Mouse (Mus musculus): ENCODE data around the gene Zfp949.
"Not testable (repeated sequence)": the region's sequence is repeated elsewhere in the genome, so short reads cannot be mapped to it uniquely, and the experiment has no call there.

Gene Zfp949

DNA sequence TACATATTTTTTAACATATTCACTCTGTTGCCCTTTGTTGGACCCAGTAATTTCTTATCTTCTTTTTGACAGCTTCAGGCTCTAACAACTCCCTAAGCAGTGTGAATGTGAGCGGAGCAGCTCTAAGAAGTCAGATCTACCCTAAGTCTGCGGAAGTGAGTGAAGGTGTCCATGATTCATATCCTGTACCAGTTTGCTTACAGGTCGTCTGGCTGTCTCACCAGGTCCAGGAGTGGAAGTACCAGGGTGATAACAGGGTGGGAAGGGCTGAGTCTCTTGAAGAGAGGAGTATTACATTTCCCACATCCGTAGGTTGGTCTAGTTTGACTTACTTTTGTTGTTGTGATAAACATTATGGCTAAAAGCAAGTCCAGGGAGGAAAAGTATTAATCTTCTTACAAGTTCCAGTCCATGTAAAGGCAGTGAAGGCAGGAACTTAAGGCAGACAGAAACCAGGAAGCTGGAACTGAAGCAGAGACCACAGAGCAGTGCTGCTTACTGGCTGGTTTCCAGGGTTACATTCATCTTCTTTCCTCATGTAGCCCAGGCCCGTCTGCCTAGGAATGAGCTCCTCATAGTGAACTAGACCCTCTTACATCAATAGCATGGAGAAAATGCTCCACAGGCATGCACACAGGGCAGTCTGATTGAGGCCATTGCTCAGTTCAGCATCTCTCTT lies 8.1 kb upstream of the Zfp949 start:
- in situ Hi-C loops (cut with MboI, MseI) = loop anchor here (10.0 to 25.0 kb wide), 3 partner anchors 205 to 802 kb away; partner anchors contain the start of gene Tbx18

DNA sequence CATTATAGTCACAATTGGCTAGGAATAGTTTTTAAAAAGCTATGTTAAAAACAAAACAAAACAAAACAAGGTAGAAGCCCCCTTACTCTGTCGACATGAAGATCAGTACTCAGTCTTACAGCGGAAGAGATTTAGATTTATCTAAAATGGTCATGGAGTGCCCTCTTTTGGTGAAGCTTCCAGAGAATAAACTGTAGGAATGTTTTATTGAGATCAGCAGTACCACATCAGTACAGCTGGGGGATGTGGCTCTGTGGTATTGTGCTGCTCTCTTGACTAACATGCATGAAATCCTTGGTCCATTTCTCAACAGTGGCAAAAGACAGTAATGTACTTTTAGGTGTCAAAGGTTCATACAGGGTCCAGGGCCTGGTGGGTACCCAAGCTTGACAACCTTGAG lies 5.0 kb upstream of the Zfp949 start:
- in situ Hi-C loops (cut with MboI, MseI) = loop anchor here (10.0 to 25.0 kb wide), 3 partner anchors 202 to 806 kb away; partner anchors contain the start of gene Tbx18

DNA sequence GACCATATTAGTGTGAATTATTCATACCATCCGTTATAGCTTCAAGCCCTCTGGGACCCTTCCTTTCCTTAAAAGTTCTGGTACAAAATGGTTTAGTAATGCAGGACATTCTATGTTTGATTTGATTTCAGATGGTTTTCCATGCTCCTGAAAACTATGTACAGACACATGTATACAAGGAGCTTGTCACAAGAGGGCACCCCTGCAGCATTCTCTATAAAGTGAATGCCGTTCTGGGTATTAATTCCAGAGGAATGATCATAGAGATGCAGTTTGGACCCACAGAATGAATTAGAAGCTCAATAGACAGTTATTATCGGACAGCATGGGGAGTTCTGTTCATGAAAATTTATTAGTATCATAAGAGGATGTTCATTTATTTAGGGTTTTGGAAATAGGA lies 2.3 kb upstream of the Zfp949 start:
- in situ Hi-C loops (cut with MboI, MseI) = loop anchor here (10.0 to 25.0 kb wide), 3 partner anchors 199 to 808 kb away; partner anchors contain the start of gene Tbx18

DNA sequence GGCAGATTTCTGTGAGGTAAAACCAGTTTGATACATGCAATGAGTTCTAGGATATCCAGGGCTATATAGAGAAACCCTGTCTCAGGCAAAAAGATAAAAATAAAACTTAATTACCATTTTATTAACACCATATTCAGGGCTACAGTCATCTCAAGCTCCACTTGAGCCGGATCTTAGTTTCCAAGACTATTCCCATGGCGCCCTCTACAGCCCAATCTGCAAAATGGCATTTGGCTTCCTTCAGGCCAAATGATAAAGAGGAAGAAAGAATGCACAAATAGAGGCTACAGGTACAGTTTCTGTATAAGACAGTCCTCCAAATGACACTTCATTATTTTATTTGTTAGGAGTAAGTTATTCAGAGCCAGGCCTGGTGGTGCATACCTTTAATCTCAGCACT lies 1.7 kb upstream of the Zfp949 start:
- in situ Hi-C loops (cut with MboI, MseI) = loop anchor here (10.0 to 25.0 kb wide), 3 partner anchors 199 to 809 kb away; partner anchors contain the start of gene Tbx18

DNA sequence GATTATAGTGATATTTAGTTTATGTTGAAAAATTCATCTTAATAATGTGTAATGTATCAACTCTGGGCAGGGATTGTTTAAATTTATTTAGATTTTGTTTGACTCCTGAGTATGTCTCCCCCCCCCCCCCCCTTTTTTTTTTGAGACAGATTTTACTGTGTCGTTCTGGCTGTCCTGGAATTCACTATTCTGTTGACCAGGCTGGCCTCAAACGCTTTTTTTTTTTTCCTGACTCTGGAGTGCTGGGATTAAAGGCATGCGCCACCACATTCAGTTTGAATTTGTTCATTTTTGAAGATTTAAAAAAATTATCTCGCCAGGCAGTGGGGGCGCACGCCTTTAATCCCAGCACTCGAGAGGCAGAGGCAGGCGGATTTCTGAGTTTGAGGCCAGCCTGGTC lies 1.2 kb upstream of the Zfp949 start:
- in situ Hi-C loops (cut with MboI, MseI) = loop anchor here (10.0 to 25.0 kb wide), 3 partner anchors 198 to 809 kb away; partner anchors contain the start of gene Tbx18

DNA sequence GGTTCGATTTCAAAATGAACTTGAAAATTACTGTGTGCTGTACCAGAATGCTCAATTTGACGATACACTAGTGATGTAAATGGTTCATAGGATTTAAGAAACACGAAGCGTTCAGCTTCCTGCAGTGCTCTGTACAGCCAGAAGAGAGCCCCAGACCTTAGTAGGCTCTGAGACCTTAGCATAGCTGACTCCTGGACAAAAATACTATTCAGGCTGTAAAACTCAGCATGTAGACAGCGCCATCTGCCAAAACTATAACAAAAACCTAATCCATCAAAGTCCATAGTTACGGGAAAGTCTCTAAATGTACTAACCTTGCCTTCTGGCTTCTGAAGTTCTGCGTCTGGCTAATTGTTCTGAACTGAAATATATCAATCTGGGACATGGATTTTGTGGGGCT lies 550 bp upstream of the Zfp949 start:
- in situ Hi-C loops (cut with MboI, MseI) = loop anchor here (10.0 to 25.0 kb wide), 3 partner anchors 198 to 810 kb away; partner anchors contain the start of gene Tbx18

DNA sequence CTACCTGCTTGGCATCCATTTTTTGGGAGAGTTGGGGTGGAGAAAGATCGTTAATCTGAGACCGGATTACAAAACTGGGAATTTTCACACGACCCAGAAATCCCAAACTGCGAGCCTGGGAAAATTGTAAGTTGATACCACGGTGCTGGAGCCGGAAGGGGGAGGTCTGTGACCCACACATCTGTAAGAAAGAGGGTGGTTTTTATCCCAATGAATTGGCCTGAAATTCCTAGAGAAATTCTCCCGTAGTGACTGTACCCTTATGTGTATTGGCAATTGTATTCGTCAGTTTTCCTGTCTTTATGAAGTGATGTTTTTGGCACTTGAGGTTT lies 760 bp downstream of the Zfp949 start:
- in situ Hi-C loops (cut with MboI, MseI) = loop anchor here (10.0 to 25.0 kb wide), 3 partner anchors 196 to 811 kb away; partner anchors contain the start of gene Tbx18

DNA sequence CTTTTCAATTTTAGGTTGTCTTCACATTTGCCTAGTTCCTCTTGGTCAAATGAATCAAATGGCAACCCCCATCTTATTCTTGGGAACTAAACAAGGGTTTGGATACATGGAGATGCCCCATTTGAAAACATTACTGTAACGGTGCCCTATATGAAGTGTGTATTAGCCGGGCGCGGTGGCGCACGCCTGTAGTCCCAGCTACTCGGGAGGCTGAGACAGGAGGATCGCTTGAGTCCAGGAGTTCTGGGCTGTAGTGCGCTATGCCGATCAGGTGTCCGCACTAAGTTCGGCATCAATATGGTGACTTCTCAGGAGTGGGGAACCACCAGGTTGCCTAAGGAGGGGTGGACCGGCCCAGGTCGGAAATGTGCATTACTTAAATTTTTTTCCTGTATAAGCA lies 5.3 kb downstream of the Zfp949 start:
- in situ Hi-C loops (cut with MboI, MseI) = no loop called here

DNA sequence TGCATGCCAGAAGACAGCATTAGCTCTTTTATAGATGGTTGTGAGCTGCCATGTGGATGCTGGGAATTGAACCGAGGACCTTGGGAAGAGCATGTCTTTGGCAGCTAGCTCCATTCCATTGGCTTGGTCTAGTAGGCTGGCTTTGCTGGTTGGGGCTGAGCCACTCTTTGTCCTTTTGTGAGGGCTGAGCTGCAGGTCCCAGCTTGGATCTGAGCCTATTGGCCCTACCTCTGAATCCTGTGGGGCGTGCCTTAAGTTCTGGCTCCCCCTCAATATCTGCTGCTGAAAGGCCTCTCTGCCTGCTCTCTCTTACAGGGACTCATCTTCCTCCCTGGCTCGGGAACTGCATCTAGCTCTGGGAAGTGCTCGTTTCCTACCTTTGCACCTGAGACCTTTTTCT lies 10.3 kb downstream of the Zfp949 start:
- in situ Hi-C loops (cut with MboI, MseI) = no loop called here

DNA sequence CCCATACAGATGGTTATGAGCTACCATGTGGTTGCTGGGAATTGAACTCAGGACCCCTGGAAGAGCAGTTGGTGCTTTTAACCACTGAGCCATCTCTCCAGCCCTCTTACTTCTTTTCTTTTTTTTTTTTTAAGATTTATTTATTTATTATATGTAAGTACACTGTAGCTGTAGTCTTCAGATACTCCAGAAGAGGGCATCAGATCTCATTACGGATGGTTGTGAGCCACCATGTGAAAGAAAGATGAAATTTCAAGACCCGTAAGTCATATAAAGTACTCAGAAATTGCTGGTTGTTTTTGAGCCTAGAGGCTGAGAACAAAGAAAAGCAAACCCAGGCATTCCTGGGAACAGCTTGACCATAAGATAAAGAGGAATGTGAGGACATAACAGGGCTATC lies 13.7 kb downstream of the Zfp949 start:
- in situ Hi-C loops (cut with MboI, MseI) = not testable (repeated sequence)

DNA sequence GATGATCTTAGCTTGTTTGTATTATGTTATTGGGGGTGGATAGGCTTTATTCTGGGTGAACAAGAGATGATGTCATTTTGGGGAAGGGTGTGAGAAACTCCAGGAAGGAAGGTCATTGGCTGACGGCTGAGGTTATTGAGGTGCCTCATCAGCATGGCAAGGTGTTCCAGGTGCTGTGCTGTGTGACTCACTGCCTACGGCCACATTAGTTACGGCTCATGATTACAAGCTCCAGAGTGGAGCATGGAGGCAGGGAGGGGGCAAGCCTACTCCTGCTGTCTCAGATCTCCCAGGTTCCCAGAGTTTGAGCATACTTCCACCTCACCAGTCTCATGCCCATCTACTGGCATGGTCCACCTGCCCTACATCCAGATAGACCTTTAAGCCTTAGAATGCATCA lies 22.7 kb downstream of the Zfp949 start:
- in situ Hi-C loops (cut with MboI, MseI) = not testable (repeated sequence)

DNA sequence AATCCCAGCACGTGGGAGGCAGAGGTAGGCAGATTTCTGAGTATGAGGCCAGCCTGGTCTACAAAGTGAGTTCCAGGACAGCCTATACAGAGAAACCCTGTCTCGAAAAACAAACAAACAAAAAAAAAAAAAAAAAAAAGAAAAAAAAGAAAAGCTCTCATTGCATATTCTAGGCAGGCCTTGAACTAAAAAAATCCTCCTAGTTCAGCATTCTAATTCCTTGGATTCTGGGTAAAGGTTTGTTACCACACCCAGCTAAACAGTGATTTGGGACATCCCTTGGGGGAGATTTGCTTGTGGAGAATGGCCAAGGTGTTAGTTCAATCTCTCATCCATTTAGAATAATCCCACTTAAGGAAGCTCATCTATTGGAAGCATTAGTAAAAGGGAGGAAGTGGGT lies 32.8 kb downstream of the Zfp949 start, which contains the start of gene Trim43a:
Trim43a (plus strand) TSS at position 301 of the 400 bp plus-strand sequence.
- in situ Hi-C loops (cut with MboI, MseI) = not testable (repeated sequence)

DNA sequence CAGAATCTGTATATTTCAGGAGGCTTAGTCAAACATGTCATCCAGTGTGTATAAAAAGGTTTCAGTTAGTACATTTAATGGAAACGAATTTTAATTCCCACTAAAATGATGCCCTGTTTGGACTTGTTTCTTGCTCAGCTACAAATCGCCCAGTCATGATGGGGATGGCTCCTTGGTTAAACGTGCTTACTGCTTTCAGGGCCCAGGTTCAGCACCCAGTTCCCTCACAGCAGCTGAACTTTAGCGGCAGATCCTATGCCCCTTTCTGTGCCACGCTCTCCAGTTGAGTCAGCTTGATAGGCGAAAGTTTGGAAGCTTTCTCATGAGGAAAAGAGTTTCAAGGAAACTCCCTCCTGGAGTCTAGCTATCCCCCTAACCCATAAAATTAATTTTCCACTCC lies 45.9 kb downstream of the Zfp949 start:
- in situ Hi-C loops (cut with MboI, MseI) = loop anchor here (5.0 kb wide), 1 partner anchor 259 kb away; no protein-coding TSS in a partner anchor

DNA sequence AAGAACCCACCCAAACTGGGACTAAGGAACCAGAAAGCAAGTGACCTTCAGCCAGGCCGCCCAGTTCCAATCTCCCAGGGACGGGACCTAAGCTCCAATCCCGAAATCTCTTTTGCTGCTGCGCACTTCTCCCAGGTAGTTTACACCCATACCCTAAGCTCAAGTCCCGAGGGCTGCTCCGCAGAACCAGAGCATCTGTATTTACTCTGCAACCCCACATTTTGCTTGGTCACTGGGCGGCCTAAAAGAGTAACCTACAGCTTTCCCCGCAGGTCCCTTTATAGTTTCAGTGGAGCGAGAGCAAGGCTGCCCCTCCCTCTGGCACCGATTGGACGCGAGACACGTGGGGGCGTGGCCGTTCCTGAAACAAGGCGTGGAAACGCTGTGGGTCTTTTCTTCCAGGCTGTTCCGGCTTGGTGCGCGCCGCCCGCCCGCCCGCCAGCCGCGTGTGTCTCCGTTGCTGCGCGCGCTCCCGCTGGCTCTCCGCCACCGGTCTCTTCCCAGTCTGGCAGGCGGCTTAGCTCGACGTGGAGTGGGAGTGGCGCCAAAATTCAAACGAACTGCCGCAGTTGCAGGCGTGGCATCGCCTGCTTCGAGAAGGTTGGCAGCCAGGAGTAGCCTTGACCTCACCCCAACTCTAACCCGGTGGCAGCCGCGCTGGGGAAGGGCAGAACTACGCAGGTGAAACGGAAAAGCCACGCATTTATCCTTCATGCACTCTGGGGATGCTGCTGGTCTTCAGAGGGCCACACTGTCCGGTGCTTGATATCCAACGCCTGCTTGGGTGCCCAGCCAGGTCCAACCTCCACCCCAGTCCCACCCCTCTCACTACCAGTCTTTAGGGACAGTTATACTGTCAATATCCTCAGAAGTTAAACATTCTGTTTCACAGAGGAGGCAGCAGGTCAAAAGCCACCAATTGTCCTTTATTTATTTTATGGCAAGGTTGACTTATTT lies 51.7 kb downstream of the Zfp949 start:
- in situ Hi-C loops (cut with MboI, MseI) = not testable (repeated sequence)
